Mouse (Mus musculus): ENCODE measurements at regions not wholly inside any gene's neighbourhood (a gene's known extent, or its start where the extent isn't known, plus 50 kb on each side); places are given as distances from the start of the nearest gene placed in this dataset.

DNA sequence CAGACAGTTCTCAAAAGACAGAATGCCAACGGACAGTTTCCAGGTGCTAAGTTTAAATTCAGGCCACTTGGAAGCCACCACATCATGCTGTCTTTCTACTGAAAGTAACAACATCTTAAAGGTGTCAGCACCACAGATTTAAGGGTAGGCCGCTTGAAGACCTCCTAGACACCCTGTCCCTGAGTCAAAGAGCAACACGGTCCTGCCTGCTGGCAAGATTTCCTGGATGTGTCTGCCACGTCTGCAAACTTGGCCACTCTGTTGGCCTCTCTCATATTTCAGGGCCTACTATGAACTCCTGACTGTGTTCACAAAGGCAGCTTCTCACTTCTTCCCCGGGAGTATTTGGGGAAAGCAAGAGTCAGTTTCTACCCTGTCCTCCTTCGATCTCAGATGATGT lies 194.7 kb upstream of the Esrrg start:
- TF ChIP-seq POU5F1 (IDR thresholded peaks at IDR 0.05; ENCODE audit: borderline replicate concordance, low read length) (no peak), NANOG (IDR thresholded peaks at IDR 0.05; ENCODE audit: borderline replicate concordance, low read length) (no peak), CTCF (conservative IDR thresholded peaks at IDR 0.05; ENCODE audit: low read length) (no peak)
- H3K9me3 ChIP-seq (ENCODE audit: low read length) = no peaks in the 10 kb centered on the region

DNA sequence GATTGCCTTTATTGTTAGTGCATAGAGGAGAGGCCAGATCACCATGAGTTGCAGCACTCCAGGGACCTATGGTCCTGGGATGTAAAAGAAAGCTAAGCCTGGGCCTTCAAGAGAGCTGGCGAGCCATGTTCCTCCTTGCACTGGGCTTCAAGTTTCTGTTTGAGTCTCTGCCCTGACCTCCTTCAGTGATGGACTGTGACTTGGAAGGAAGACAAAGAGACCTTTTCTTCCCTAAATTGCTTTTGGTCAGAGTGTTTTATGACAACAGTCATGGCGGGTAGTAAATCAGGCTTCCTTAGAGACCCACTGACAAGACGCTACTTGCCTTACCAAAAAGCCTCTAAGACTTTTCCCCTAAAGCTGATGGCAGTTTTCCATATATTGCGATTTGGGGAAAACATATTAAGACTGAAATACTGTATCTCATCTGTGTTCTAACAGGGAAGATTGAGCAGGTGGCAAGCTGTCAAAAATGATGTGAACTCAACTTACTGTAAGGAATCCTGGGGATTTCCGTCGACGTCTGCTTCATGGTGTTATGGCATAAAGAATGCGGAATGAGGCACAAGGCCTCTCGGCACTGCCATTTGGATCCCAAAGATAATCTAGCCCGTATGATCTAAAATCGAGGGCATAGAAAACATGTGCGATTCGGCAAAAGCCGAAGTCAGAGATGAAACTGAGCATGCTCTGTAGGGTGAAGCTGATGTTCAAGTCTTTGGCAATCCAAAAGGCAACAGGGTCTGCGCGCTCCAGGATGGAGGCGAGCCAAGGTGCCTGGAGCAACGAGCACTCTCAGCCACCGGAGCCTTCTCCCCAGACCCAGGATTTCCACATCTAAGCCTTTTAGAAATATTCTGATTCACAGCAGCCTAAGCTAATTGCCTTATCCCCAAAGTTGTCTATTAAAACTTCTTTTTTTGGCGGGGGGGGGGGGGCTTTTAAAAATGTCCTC lies 190.1 kb upstream of the Esrrg start:
- no peak overlapping the region for H3K4me3 ChIP-seq (replicated peaks; ENCODE audit: low read length)
- H3K4me1 ChIP-seq (replicated peaks; ENCODE audit: low read depth, low read length) = no peaks in the 10 kb centered on the region
- H3K9me3 ChIP-seq (ENCODE audit: low read length) = no peaks in the 10 kb centered on the region
- no peaks in the 10 kb centered on the region for H3K36me3 ChIP-seq (ENCODE audit: insufficient read depth, low read length)
- TF ChIP-seq POU5F1 (IDR thresholded peaks at IDR 0.05; ENCODE audit: borderline replicate concordance, low read length) (no peak), CTCF (conservative IDR thresholded peaks at IDR 0.05; ENCODE audit: low read length) (no peak), NANOG (IDR thresholded peaks at IDR 0.05; ENCODE audit: borderline replicate concordance, low read length) (no peak)
- H3K27me3 ChIP-seq (ENCODE audit: insufficient read depth, low read length) = peaks cover 10% of the 10 kb centered on the region; the same call in 1 of the 2 replicates

More for the DNA sequence above, 194.7 kb upstream of the Esrrg start:
- Histone ChIP-seq H3K4me3 (replicated peaks; ENCODE audit: low read length) (no peak overlapping the region), H3K36me3 (ENCODE audit: insufficient read depth, low read length) (no peaks in the 10 kb centered on the region), H3K4me1 (replicated peaks; ENCODE audit: low read depth, low read length) (no peaks in the 10 kb centered on the region), H3K27me3 (ENCODE audit: insufficient read depth, low read length) (0 out of 2 replicates have a peak, but pooled peaks cover 10% of the 10 kb centered on the region)

DNA sequence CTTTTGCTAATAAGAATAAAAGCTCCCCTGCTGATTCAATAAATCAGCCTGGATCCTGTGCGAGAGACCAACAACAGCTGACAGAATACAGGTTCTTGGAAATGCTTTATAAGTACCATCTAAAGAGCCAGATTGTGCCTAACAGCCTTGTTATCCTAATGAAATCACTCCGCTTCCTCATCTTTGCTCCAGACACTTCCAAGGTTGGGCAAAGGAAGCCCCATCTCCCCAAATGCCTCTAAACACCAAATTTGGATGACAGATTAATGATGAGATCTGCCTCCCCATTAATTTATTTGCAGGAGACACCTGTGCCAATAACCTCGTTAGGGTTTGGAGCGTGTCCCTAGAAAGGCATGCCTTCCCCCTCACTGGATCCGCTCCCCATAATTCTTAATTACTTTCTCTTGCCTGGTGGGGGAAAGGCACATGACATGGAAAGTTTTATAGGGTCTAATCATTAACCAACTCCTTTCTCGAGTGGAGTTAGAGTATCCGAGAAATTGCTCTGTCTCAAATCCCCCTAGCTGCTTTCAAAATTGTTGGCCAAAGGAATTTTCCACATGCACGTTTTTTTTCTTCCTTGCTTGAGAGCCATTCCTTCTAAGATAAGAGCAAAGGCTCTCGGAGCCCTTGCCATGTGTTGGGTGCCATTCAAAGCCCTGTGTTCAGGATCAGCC lies 179.9 kb upstream of the Esrrg start:
- 0 out of 2 replicates have a peak, but pooled peaks cover 2% of the 10 kb centered on the region for H3K27me3 ChIP-seq (ENCODE audit: insufficient read depth, low read length)
- H3K4me3 ChIP-seq (replicated peaks; ENCODE audit: low read length) = no peak overlapping the region
- no peaks in the 10 kb centered on the region for H3K4me1 ChIP-seq (replicated peaks; ENCODE audit: low read depth, low read length)
- no peaks in the 10 kb centered on the region for H3K9me3 ChIP-seq (ENCODE audit: low read length)
- no peaks in the 10 kb centered on the region for H3K36me3 ChIP-seq (ENCODE audit: insufficient read depth, low read length)
- TF ChIP-seq CTCF (conservative IDR thresholded peaks at IDR 0.05; ENCODE audit: low read length) (no peak), POU5F1 (IDR thresholded peaks at IDR 0.05; ENCODE audit: borderline replicate concordance, low read length) (no peak), NANOG (IDR thresholded peaks at IDR 0.05; ENCODE audit: borderline replicate concordance, low read length) (no peak)

DNA sequence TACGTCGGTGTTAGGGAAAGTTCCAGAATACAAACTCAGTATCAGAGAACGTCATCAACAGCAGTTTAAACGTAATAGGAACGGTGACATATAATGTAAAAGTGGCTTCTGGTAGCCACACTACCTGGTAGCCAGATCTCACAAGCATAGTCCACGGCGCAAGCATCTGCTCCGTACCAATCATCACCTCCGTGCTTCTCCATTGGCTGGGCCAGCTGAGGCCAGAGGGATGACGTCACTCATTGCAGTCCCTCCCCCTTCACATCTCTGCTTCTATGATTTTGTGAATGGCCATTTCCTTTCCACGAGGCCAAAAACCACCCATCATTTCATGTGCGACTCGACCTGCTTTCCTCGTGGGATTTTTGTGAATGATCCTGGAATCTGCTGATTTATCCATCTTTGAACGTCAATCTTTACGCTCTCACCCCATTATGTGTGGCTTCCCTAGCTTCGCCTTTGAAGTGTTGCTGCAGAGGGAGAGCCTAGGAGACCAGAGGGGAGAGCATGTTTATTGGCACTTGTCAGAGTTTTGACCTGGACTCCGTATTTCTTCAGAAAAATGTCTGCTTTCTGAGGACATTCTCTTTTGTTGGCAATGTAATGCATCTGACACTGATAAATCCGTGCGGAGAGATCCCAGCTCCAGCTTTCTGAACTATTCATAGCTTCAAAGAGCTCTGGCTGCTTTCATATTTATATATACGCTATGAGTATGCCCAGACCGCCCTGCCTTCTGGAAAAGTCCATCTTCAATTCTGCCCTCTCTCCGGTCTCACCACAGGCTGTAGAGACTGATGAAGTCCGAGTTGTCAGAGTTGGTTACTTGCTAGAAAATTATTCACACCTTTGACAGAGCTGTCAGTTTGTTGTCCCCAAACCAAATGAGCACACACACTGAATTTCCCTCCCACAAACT lies 174.6 kb upstream of the Esrrg start:
- Histone ChIP-seq H3K4me1 (replicated peaks; ENCODE audit: low read depth, low read length) (no peaks in the 10 kb centered on the region), H3K4me3 (replicated peaks; ENCODE audit: low read length) (no peak overlapping the region), H3K27me3 (ENCODE audit: insufficient read depth, low read length) (peaks cover 4% of the 10 kb centered on the region; the same call in 1 of the 2 replicates), H3K36me3 (ENCODE audit: insufficient read depth, low read length) (no peaks in the 10 kb centered on the region), H3K9me3 (ENCODE audit: low read length) (no peaks in the 10 kb centered on the region)
- no peak for TF ChIP-seq NANOG (IDR thresholded peaks at IDR 0.05; ENCODE audit: borderline replicate concordance, low read length)
- TF ChIP-seq POU5F1 (IDR thresholded peaks at IDR 0.05; ENCODE audit: borderline replicate concordance, low read length) = no peak

DNA sequence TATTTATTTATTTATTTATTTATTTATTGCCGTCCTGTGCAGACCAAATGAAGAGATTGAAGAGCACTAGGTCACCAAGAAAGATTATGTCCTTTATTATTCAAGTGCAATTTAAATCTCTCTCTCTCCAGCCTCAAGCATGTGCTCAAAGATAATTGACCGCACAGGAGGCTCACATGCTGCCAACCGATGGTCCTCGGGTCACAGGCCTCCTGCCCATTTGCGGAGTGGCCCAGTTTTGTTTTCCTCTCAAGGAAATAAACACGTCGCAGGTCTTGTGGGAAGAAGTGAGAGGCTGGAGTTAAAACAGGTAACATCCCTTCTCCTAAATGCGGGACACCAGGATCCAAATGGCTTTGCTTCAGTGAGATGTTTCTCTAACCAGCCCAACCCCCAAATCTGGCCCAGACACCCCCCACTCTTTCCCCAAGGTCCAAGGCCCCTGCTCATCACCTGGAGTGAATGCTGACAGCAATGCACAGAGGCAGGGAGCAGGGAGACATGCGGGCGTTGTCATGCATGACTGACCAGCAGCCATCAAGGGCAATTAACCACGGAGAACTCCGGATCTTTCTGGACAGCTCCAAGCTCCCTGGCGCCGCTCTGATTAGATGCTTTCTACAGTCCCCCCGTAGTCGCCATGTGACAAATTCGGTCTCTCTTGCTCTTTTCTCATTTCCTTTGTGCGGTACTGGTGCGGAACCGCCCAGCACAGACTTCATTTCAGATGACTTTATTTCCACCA lies 169.2 kb upstream of the Esrrg start:
- Histone ChIP-seq H3K36me3 (ENCODE audit: insufficient read depth, low read length) (no peaks in the 10 kb centered on the region), H3K4me3 (replicated peaks; ENCODE audit: low read length) (0 out of 2 replicates have a peak overlapping the region, but pooled peaks have one; percentile 10), H3K4me1 (replicated peaks; ENCODE audit: low read depth, low read length) (peaks cover 16% of the 10 kb centered on the region), H3K9me3 (ENCODE audit: low read length) (no peaks in the 10 kb centered on the region), H3K27me3 (ENCODE audit: insufficient read depth, low read length) (no peaks in the 10 kb centered on the region)
- TF ChIP-seq POU5F1 (IDR thresholded peaks at IDR 0.05; ENCODE audit: borderline replicate concordance, low read length) = no peak
- peak; percentile 44; the same call in 1 of the 2 replicates for TF ChIP-seq NANOG (IDR thresholded peaks at IDR 0.05; ENCODE audit: borderline replicate concordance, low read length)

DNA sequence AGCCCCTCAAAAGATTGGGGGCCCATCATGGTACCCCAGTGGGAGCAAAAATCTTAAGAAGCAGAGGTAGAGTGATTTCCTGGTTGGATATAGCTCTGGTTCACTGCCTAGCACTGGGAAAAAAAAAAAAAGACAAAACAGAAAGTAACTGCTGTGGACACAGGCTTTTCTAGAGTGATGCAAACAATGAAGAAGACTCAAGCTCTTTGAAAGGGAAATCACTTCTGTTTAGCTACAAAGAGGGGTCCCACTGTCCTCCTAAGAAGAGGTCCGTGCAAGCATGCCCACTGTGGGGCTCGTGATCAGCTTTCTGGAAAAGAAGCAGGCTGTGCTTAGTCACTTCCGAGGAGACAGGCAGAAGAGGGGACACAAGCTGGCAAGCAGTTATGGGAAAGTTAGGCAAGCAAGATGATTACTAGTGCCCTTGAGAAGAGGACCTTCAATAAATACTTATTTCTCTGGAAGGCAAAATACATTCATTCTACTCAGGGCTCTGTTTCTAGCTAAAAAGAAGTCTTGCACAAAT lies 166.9 kb upstream of the Esrrg start:
- no peak for TF ChIP-seq CTCF (conservative IDR thresholded peaks at IDR 0.05; ENCODE audit: low read length)
- TF ChIP-seq POU5F1 (IDR thresholded peaks at IDR 0.05; ENCODE audit: borderline replicate concordance, low read length) = no peak
- TF ChIP-seq NANOG (IDR thresholded peaks at IDR 0.05; ENCODE audit: borderline replicate concordance, low read length) = peak; percentile 61; the same call in 1 of the 2 replicates
- H3K4me3 ChIP-seq (replicated peaks; ENCODE audit: low read length) = no peak overlapping the region
- no peaks in the 10 kb centered on the region for H3K9me3 ChIP-seq (ENCODE audit: low read length)
- peaks cover 16% of the 10 kb centered on the region for H3K4me1 ChIP-seq (replicated peaks; ENCODE audit: low read depth, low read length)
- no peaks in the 10 kb centered on the region for H3K27me3 ChIP-seq (ENCODE audit: insufficient read depth, low read length)
- no peaks in the 10 kb centered on the region for H3K36me3 ChIP-seq (ENCODE audit: insufficient read depth, low read length)

DNA sequence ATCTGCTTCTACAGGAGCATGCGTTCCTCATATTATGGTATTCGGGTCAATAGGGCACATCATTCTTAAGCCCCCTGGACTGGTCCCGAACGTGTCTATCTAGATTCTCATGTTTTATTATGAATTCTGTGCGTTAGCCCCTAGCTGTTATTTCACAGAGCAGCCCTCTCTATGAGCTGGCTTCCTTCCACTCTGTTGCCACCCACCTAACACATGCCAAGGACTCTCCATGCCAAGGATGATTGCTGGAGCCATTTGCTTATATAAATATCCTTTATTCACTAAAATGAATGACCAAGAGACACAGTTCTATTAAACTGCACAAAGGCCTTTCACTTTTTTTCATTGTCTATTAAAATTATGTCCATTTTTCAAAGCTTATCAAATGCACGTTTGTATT lies 162.1 kb upstream of the Esrrg start:
- peaks cover 38% of the 10 kb centered on the region for H3K4me1 ChIP-seq (replicated peaks; ENCODE audit: low read depth, low read length)
- no peak overlapping the region for H3K4me3 ChIP-seq (replicated peaks; ENCODE audit: low read length)
- no peaks in the 10 kb centered on the region for H3K36me3 ChIP-seq (ENCODE audit: insufficient read depth, low read length)
- H3K9me3 ChIP-seq (ENCODE audit: low read length) = no peaks in the 10 kb centered on the region
- peaks cover 3% of the 10 kb centered on the region; the same call in 1 of the 2 replicates for H3K27me3 ChIP-seq (ENCODE audit: insufficient read depth, low read length)
- TF ChIP-seq POU5F1 (IDR thresholded peaks at IDR 0.05; ENCODE audit: borderline replicate concordance, low read length) (no peak), NANOG (IDR thresholded peaks at IDR 0.05; ENCODE audit: borderline replicate concordance, low read length) (no peak), CTCF (conservative IDR thresholded peaks at IDR 0.05; ENCODE audit: low read length) (no peak)
